Mouse (Mus musculus) heart, postnatal 36 days (tissue): ENCODE data around the gene Nlrp5. TPM values are rescaled to one million over a fixed set of nuclear protein-coding genes. Genes with fewer than 3 reads are reported as not detected.
"Not testable (repeated sequence)": the region's sequence is repeated elsewhere in the genome, so short reads cannot be mapped to it uniquely, and the experiment has no call there.

ENCODE experiments used
- DNase-seq, 2 experiments: peaks; one replicate each; pipeline ENCODE4 v3.0.0; 2021 to 2022
- intact Hi-C: fragments of 180-260 bp; cut with DNase I; formaldehyde crosslinking; loops from one replicate; pipeline ENCODE4 v1.15.1; 2025
- microRNA-seq, 2 experiments: library from miRNA; unstranded; fragments of <30 nt; microRNA quantifications; one replicate each; pipeline ENCODE4 v1.2.0; 2021; ENCODE audit warnings: borderline number of aligned reads in 2 of 2
- total RNA-seq, 2 experiments: library from RNA; stranded (reverse); gene quantifications; 2 replicates each; pipeline ENCODE4 v1.2.3; 2021

Gene Nlrp5
- under 1 TPM in 1 of 2 experiments, not detected in 1; 0.22 TPM for total RNA-seq

GRCm38 (mm10) chr7:23385589-23385988, at the start of gene Nlrp5:
TSS of gene Nlrp5 (plus strand) at chr7:23385889.
- intact Hi-C loops, result no loop called here
- no peak for DNase-seq

- intact Hi-C loops, DNase-seq: not testable (repeated sequence)
Measured at GRCm38 (mm10) chr7:23358311-23358710, 27.4 kb upstream of the Nlrp5 start.

- intact Hi-C loops, DNase-seq: not testable (repeated sequence)
Measured at GRCm38 (mm10) chr7:23470201-23470600, 84.5 kb downstream of the Nlrp5 start.

- DNase-seq, intact Hi-C loops: not testable (repeated sequence)
Measured at GRCm38 (mm10) chr7:23470832-23471231, 85.1 kb downstream of the Nlrp5 start.

- intact Hi-C loops, result not testable (repeated sequence)
Measured at GRCm38 (mm10) chr7:23472886-23473285, 87.2 kb downstream of the Nlrp5 start.

More at GRCm38 (mm10) chr7:23472886-23473285, 87.2 kb downstream of the Nlrp5 start:
- not testable (repeated sequence) for DNase-seq

Small RNA genes within 50 kb of the gene (microRNA-seq; reads per million reads assigned to microRNA genes)
- gene Gm25196, result 0 reads per million in 2 experiments

Other genes with a start within 250 kb of the Nlrp5 start
- not detected for gene Gm10662, start 241.4 kb upstream of the Nlrp5 start, total RNA-seq
- gene Vmn1r165, start 168.6 kb upstream of the Nlrp5 start, total RNA-seq, result not detected
- not detected for gene Vmn1r166, start 134.2 kb upstream of the Nlrp5 start, total RNA-seq
- gene Gm6902, start 107.0 kb upstream of the Nlrp5 start, total RNA-seq, result not detected
- not detected for gene Nlrp4e, start 84.7 kb upstream of the Nlrp5 start, total RNA-seq
- gene Vmn1r167, start 121.3 kb downstream of the Nlrp5 start, total RNA-seq, result not detected
- not detected for gene Vmn1r168, start 153.8 kb downstream of the Nlrp5 start, total RNA-seq
- gene Vmn1r169, start 189.6 kb downstream of the Nlrp5 start, total RNA-seq, result not detected
- gene Vmn1r170, start 220.3 kb downstream of the Nlrp5 start, total RNA-seq, result not detected
- gene Vmn1r171, start 244.8 kb downstream of the Nlrp5 start, total RNA-seq, result not detected